Mouse (Mus musculus): ENCODE data around the gene Atp6v1g1. TPM values are rescaled to one million over a fixed set of nuclear protein-coding genes. Genes with fewer than 3 reads are reported as not detected.
A peak's percentile ranks its signal among the peaks of the same experiment; 100 is the strongest.

Gene Atp6v1g1
- polyA plus RNA-seq, 1 experiment from 2014 or later = 436 TPM

DNA sequence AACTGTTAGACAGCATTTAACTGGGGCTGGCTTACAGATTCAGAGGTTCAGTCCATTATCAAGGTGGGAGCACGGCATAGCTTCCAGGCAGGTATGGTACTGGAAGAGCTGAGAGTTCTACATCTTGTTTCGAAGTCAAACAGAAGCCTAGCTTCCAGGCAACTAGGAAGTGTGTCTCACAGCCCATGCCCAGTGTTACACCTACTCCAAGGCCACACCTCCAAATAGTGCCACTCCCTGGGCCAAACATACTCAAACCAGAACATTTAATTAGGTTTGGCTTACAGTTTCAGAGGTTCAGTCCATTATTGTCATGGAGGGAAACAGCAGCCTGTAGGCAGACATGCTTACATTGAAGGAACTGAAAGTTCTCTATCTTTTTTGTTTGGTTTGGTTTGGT lies 10.5 kb downstream of the Atp6v1g1 start:
- Histone ChIP-seq H3K4me1 (replicated peaks; ENCODE audit: control insufficient read depth, insufficient read depth, low read length) (peaks cover 11% of the 10 kb centered on the region), H3K9me3 (ENCODE audit: control insufficient read depth, low read length) (no peaks in the 10 kb centered on the region), H3K9ac (replicated peaks; ENCODE audit: low read depth, low read length) (no peak overlapping the region), H3K4me3 (replicated peaks; ENCODE audit: low read length) (no peak overlapping the region), H3K27ac (ENCODE audit: low read length) (no peak overlapping the region), H3K4me2 (ENCODE audit: low read length) (no peak overlapping the region), H3K27me3 (replicated peaks; ENCODE audit: control insufficient read depth, insufficient read depth, low read length) (no peaks in the 10 kb centered on the region), H3K36me3 (ENCODE audit: control insufficient read depth, insufficient read depth) (peaks cover 18% of the 10 kb centered on the region)
- 98% methylated on average over 2 of the region's 2 CpGs for WGBS
- no peak for ATAC-seq

DNA sequence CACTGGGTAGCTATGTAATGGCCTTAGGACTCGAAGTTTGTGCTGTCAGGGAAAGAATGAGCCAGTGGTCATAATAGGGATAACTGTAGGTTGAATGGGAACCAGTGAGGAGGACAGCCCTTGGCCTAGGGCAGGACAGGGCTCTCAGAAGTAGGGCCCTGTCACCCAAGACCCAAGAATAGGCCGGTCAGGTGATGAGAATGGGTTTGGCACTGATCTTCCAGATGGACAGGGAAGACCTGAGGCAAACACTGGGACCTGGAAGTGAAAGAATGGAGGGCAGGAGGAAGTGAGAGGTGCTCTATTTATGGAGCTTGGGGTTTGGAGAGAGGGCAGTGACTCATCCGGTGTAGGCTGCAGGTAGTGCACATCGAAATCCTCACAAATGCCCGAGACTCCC lies 12.1 kb downstream of the Atp6v1g1 start:
- Histone ChIP-seq H3K36me3 (ENCODE audit: control insufficient read depth, insufficient read depth) (peaks cover 8% of the 10 kb centered on the region), H3K27ac (ENCODE audit: low read length) (no peak overlapping the region), H3K4me2 (ENCODE audit: low read length) (no peak overlapping the region), H3K4me1 (replicated peaks; ENCODE audit: control insufficient read depth, insufficient read depth, low read length) (peaks cover 11% of the 10 kb centered on the region), H3K9me3 (ENCODE audit: control insufficient read depth, low read length) (no peaks in the 10 kb centered on the region), H3K9ac (replicated peaks; ENCODE audit: low read depth, low read length) (no peak overlapping the region), H3K4me3 (replicated peaks; ENCODE audit: low read length) (no peak overlapping the region), H3K27me3 (replicated peaks; ENCODE audit: control insufficient read depth, insufficient read depth, low read length) (no peaks in the 10 kb centered on the region)
- 67% methylated on average over 5 of the region's 5 CpGs for WGBS
- no peak for ATAC-seq

DNA sequence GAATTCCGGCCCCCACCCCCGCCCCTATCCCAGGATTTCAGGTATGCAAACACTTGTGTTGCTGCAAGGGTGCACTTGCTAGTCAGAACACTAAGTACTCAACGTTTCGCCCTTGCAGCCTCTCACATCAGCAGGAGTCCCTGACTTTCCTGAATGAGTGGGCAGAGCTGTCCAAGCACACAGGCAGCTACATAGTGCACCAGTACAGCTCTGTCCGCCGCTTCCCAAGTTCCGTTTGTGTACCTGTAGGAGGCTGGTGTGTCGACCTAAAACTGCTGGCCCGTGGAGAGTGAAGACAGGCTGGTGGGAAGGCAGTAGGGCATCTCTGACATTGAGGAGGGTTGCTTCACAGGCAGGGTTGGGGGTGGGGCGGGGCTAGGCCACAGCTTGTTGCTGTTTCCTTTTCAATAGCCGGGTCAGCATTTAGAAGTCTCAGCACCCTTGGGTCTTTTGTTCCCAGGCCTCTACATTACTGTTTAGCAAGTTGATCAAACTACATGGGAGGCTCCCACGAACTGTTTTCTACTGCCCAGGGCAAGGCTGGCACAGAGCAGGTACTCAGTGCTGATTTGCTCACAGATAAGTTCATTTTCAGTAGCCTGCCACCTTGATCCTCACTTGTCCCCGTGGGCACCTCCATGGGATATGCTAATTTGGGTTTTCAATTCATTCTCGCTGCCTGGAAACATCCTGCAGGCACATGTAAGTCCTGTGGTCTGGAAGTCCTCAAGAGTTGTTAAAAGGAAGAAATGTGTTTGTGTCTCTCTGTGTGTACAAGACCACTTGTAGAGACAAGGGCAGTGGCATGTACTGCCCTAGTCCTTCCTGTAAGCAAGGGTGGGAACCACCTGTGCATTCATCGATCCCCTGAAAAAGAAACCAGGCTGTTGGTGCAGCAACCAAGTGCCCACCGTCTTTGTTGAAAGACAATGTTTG lies 12.8 kb downstream of the Atp6v1g1 start:
- no peak overlapping the region for H3K9ac ChIP-seq (replicated peaks; ENCODE audit: low read depth, low read length)

DNA sequence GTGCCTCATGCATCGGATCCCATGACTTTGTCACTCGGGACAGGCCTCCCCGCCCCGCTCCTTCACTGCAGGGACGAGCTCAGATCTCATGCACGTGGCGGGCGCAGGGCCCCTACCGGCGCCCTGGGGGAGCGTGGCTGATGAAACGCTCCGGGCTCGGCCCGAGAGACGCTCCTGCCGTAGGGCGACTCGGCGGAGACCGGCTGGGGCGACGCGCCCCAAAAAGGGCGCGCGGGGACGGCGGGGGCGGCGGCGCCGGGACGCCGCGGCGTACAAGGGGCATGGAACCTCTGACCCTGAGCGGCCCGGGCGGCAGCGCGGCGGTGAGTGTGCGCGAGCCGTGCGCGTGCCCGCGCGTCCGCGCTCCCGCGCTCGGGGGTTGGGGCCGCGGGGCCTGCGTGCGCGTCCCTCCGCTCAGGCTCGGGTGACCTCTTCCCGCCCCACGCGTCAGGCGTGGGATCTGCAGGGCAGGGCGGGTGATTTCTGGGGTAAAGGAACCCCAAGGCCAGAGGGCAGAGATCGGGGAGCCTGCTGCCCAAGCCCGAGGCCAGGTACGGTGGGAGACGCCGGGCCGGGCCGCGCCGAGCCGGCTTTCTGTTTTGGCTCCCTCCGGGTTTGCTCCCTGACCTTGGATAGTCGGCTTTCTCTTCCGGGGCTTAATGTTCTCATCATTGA lies 14.0 kb downstream of the Atp6v1g1 start, which contains the start of gene Tmem268:
Gene Tmem268, plus strand, starts transcription at position 375 of the 675 bp plus-strand sequence.
- WGBS = under 1% methylated on average over 81 of the region's 81 CpGs
- Histone ChIP-seq H3K4me1 (replicated peaks; ENCODE audit: control insufficient read depth, insufficient read depth, low read length) (peaks cover 11% of the 10 kb centered on the region), H3K36me3 (ENCODE audit: control insufficient read depth, insufficient read depth) (no peaks in the 10 kb centered on the region), H3K4me2 (ENCODE audit: low read length) (peak within 1 kb of the TSS; percentile 77), H3K9me3 (ENCODE audit: control insufficient read depth, low read length) (no peaks in the 10 kb centered on the region), H3K4me3 (replicated peaks; ENCODE audit: low read length) (peak within 1 kb of the TSS; percentile 63), H3K27me3 (replicated peaks; ENCODE audit: control insufficient read depth, insufficient read depth, low read length) (no peaks in the 10 kb centered on the region), H3K9ac (replicated peaks; ENCODE audit: low read depth, low read length) (peak within 1 kb of the TSS; percentile 79), H3K27ac (ENCODE audit: low read length) (no peak within 1 kb of the TSS)
- peak; percentile 88 for ATAC-seq

More for the DNA sequence above, 12.8 kb downstream of the Atp6v1g1 start:
- Histone ChIP-seq H3K4me1 (replicated peaks; ENCODE audit: control insufficient read depth, insufficient read depth, low read length) (peaks cover 11% of the 10 kb centered on the region), H3K27ac (ENCODE audit: low read length) (no peak overlapping the region), H3K27me3 (replicated peaks; ENCODE audit: control insufficient read depth, insufficient read depth, low read length) (no peaks in the 10 kb centered on the region), H3K4me2 (ENCODE audit: low read length) (peak overlapping the region; percentile 77; the same call in 1 of the 2 replicates), H3K9me3 (ENCODE audit: control insufficient read depth, low read length) (no peaks in the 10 kb centered on the region), H3K36me3 (ENCODE audit: control insufficient read depth, insufficient read depth) (peaks cover 2% of the 10 kb centered on the region; the same call in 1 of the 2 replicates), H3K4me3 (replicated peaks; ENCODE audit: low read length) (no peak overlapping the region)
- 33% methylated on average over 16 of the region's 16 CpGs for WGBS
- ATAC-seq = no peak

DNA sequence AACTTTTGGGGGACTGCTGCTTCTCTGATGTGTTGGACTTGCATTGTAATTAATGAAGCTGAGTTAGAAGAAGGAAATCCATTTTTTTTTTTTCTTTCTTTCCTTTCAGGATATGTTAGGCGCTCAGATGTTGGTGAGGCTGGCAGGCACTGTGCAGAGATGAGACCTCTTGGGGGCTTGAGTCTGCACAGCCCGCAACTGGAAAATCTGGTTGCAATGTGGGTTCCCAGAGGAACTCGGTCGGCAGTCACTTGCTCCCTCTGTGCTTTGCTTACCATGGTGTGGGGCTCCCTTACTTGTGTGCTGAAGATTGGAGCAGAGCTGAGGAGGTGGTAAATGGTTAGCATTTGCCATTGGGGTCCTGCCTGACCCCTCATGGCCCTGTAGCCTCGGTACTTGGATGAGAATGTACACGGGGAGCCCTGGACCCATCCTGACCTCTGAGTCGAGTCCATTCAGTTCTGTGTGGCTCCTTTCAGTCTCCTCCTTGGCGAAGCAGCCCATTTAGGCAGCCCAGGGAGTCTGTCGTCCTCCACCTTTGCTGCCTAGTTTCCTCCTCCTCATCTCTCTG lies 14.6 kb downstream of the Atp6v1g1 start:
- no peak overlapping the region for H3K27ac ChIP-seq (ENCODE audit: low read length)
- peak overlapping the region; percentile 77 for H3K4me2 ChIP-seq (ENCODE audit: low read length)
- WGBS = 39% methylated on average over 9 of the region's 9 CpGs
- ATAC-seq = peak; percentile 24; the same call in 1 of the 2 replicates
- no peaks in the 10 kb centered on the region for H3K36me3 ChIP-seq (ENCODE audit: control insufficient read depth, insufficient read depth)
- peak overlapping the region; percentile 79; the same call in 1 of the 2 replicates for H3K9ac ChIP-seq (replicated peaks; ENCODE audit: low read depth, low read length)
- peaks cover 11% of the 10 kb centered on the region for H3K4me1 ChIP-seq (replicated peaks; ENCODE audit: control insufficient read depth, insufficient read depth, low read length)
- H3K4me3 ChIP-seq (replicated peaks; ENCODE audit: low read length) = peak overlapping the region; percentile 63
- H3K27me3 ChIP-seq (replicated peaks; ENCODE audit: control insufficient read depth, insufficient read depth, low read length) = no peaks in the 10 kb centered on the region
- H3K9me3 ChIP-seq (ENCODE audit: control insufficient read depth, low read length) = no peaks in the 10 kb centered on the region

DNA sequence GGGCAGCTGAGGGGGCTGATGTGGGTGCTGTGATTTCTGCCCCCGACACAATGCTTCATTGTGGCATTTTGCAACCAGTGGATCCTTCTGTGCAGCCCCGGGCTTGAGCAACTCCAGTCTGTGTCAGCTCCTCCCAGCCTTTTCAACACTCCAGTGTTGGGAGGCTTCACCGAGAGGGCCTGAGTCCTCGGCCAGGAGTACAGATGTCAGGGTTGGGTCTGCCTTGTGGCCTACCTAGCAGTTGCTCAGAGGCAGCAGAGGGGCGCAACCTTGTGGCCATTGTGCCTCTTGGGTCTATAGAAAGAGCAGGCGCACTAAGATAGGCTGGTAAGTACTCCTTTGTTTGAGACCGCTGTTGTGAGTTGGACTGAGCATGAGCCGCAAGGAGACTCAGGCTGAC lies 15.5 kb downstream of the Atp6v1g1 start:
- H3K9ac ChIP-seq (replicated peaks; ENCODE audit: low read depth, low read length) = no peak overlapping the region
- no peaks in the 10 kb centered on the region for H3K9me3 ChIP-seq (ENCODE audit: control insufficient read depth, low read length)
- no peak overlapping the region for H3K4me2 ChIP-seq (ENCODE audit: low read length)
- no peaks in the 10 kb centered on the region for H3K27me3 ChIP-seq (replicated peaks; ENCODE audit: control insufficient read depth, insufficient read depth, low read length)
- no peak for ATAC-seq
- H3K27ac ChIP-seq (ENCODE audit: low read length) = no peak overlapping the region
- no peak overlapping the region for H3K4me3 ChIP-seq (replicated peaks; ENCODE audit: low read length)
- H3K36me3 ChIP-seq (ENCODE audit: control insufficient read depth, insufficient read depth) = no peaks in the 10 kb centered on the region
- H3K4me1 ChIP-seq (replicated peaks; ENCODE audit: control insufficient read depth, insufficient read depth, low read length) = peaks cover 11% of the 10 kb centered on the region
- 53% methylated on average over 8 of the region's 8 CpGs for WGBS

DNA sequence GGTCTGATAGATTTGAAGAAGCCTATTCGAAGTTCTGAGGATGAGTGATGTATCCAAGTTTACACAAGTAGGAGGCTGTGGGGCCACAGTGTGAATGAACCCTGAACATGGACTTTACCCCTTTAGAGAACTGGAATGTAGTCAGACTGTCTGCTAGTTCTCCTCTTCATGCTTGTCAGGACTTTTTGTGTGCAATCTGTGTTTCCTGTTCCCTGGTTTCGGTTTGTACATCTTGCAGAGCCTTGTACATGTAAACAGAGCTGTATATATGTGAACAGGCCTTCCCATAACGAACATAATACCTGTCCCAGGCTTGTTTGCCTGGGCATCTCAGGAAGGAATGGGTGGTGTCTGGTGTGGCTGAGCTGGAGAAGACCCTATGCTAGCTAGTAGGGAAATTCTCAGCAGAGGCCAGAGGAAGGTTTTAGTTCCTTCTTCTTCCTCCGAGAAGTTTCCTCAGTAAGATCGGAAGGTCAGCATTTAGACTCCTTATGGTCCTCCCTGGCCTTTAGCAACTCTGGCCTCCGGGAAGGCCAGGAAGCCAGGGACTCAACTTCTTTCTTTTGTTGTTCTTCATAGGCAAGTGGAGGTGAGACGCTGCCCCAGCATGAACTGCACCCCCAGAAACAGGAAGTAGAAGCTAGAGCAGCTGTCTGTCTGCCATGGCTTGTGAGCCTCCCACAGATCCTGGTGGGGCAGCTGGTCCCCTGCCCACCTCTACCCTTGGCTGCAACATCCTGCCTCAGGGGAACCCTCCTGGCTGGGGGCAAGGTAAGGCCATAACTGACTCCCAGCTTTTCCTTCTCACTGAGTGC lies 17.5 kb downstream of the Atp6v1g1 start:
- Histone ChIP-seq H3K27ac (ENCODE audit: low read length) (no peak overlapping the region), H3K36me3 (ENCODE audit: control insufficient read depth, insufficient read depth) (no peaks in the 10 kb centered on the region), H3K27me3 (replicated peaks; ENCODE audit: control insufficient read depth, insufficient read depth, low read length) (no peaks in the 10 kb centered on the region), H3K9me3 (ENCODE audit: control insufficient read depth, low read length) (no peaks in the 10 kb centered on the region), H3K9ac (replicated peaks; ENCODE audit: low read depth, low read length) (no peak overlapping the region), H3K4me2 (ENCODE audit: low read length) (no peak overlapping the region), H3K4me3 (replicated peaks; ENCODE audit: low read length) (no peak overlapping the region), H3K4me1 (replicated peaks; ENCODE audit: control insufficient read depth, insufficient read depth, low read length) (peaks cover 11% of the 10 kb centered on the region)
- no peak for ATAC-seq
- 89% methylated on average over 7 of the region's 7 CpGs for WGBS

DNA sequence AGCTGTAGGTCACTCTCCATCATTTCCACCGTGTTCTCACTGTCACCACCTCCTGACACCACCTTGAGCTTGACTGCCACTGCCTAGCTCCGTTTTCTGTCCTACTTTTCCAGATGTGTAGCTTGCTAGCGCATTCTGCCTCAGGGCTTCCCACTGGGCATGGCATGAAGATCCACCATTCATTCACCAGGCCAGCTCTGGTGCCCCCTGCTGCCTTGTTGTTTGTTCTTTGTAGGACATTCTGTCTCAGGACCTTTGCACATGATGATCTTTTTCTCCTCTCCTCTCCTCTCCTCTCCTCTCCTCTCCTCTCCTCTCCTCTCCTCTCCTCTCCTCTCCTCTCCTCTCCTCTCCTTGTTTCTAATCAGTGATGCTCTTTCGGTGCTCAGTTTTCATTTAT lies 18.2 kb downstream of the Atp6v1g1 start:
- Histone ChIP-seq H3K4me1 (replicated peaks; ENCODE audit: control insufficient read depth, insufficient read depth, low read length) (peaks cover 7% of the 10 kb centered on the region), H3K9ac (replicated peaks; ENCODE audit: low read depth, low read length) (no peak overlapping the region)
- no peak for ATAC-seq

More for the DNA sequence above, 18.2 kb downstream of the Atp6v1g1 start:
- no peak overlapping the region for H3K4me2 ChIP-seq (ENCODE audit: low read length)
- no peak overlapping the region for H3K4me3 ChIP-seq (replicated peaks; ENCODE audit: low read length)
- no peaks in the 10 kb centered on the region for H3K27me3 ChIP-seq (replicated peaks; ENCODE audit: control insufficient read depth, insufficient read depth, low read length)
- no peak overlapping the region for H3K27ac ChIP-seq (ENCODE audit: low read length)
- 90% methylated on average over 4 of the region's 4 CpGs for WGBS
- H3K9me3 ChIP-seq (ENCODE audit: control insufficient read depth, low read length) = no peaks in the 10 kb centered on the region
- H3K36me3 ChIP-seq (ENCODE audit: control insufficient read depth, insufficient read depth) = no peaks in the 10 kb centered on the region
